Mouse (Mus musculus): ENCODE measurements around the gene Olfr926. TPM values are rescaled to one million over a fixed set of nuclear protein-coding genes. Genes with fewer than 3 reads are reported as not detected.
A peak's percentile ranks its signal among the peaks of the same experiment; 100 is the strongest.
"Not testable (repeated sequence)": the region's sequence is repeated elsewhere in the genome, so short reads cannot be mapped to it uniquely, and the experiment has no call there.

Olfr926 gene
- polyA plus RNA-seq (2011; ENCODE audit: insufficient read depth, insufficient read length, low read depth, missing spikeins), result not detected in 2 replicates

DNA sequence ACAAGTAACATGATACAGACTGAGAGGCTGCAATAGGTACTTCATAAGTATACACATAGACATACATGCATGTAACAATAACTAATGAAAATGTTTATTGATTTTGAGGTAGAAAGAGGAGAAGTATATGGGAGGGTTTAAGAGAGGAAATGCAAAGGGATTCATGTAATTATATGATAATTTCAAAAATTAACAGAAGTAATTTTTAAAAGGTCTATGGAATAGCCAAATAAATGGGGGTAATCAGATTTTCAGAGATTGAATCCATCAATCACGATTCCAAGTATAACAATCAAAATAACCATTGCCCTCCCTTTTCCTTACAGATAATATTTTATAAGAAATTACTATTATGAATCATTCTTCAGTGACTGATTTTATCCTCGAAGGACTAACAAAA, at the start of gene Olfr926:
Gene Olfr926 (plus strand): TSS at position 301 of the 400 bp plus-strand sequence.
- Histone ChIP-seq H3K4me1 (ENCODE audit: control insufficient read depth, insufficient read depth, low read length) (no peaks in the 10 kb centered on the region), H3K27ac (ENCODE audit: insufficient read depth, low read length) (no peak within 1 kb of the TSS), H3K4me3 (ENCODE audit: low read depth, low read length) (no peak within 1 kb of the TSS), H3K36me3 (ENCODE audit: control insufficient read depth, insufficient read depth, low read length, poor library complexity, severe bottlenecking) (no peaks in the 10 kb centered on the region), H3K9me3 (replicated peaks; ENCODE audit: control insufficient read depth, insufficient read depth, low read length, poor library complexity, severe bottlenecking) (peaks cover 14% of the 10 kb centered on the region), H3K9ac (ENCODE audit: low read depth, poor library complexity, severe bottlenecking) (no peak within 1 kb of the TSS), H3K27me3 (ENCODE audit: control insufficient read depth, insufficient read depth, low read length, poor library complexity, severe bottlenecking) (no peaks in the 10 kb centered on the region)
- TF ChIP-seq EP300 (IDR thresholded peaks at IDR 0.05; ENCODE audit: insufficient read depth, low read depth, low read length) (no peak), CTCF (IDR thresholded peaks at IDR 0.05; ENCODE audit: low read depth, low read length) (no peak), POLR2A (IDR thresholded peaks at IDR 0.05; ENCODE audit: insufficient read depth, low read length) (no peak)

DNA sequence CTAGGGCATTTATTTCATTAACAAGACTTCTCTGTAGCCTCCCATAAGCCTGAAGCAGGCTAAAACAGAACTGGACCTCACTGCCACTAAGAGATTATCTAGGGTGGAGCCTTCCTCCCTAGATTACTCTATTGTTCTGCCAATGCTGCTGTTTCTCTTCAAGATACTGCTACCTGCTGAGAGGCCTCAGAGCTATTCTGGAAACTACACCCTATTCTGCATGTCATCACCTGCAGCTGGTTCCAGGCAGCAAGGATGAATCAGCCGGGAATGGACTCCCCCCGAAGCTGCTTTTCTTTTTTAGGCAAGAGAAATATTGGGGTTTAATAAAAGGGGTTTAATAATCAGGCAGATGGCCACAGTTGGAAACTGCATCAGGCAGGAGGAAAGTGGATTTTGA, 43.9 kb upstream of the Olfr926 start:
- Histone ChIP-seq H3K27ac (ENCODE audit: insufficient read depth, low read length) (no peak overlapping the region), H3K9ac (ENCODE audit: low read depth, poor library complexity, severe bottlenecking) (no peak overlapping the region), H3K4me3 (ENCODE audit: low read depth, low read length) (no peak overlapping the region), H3K4me1 (ENCODE audit: control insufficient read depth, insufficient read depth, low read length) (peaks cover 2% of the 10 kb centered on the region), H3K36me3 (ENCODE audit: control insufficient read depth, insufficient read depth, low read length, poor library complexity, severe bottlenecking) (no peaks in the 10 kb centered on the region), H3K27me3 (ENCODE audit: control insufficient read depth, insufficient read depth, low read length, poor library complexity, severe bottlenecking) (no peaks in the 10 kb centered on the region; the same call in 1 of the 2 replicates), H3K9me3 (replicated peaks; ENCODE audit: control insufficient read depth, insufficient read depth, low read length, poor library complexity, severe bottlenecking) (no peaks in the 10 kb centered on the region)
- TF ChIP-seq EP300 (IDR thresholded peaks at IDR 0.05; ENCODE audit: insufficient read depth, low read depth, low read length) (peak; percentile 65; the same call in 1 of the 2 replicates), POLR2A (IDR thresholded peaks at IDR 0.05; ENCODE audit: insufficient read depth, low read length) (no peak), CTCF (IDR thresholded peaks at IDR 0.05; ENCODE audit: low read depth, low read length) (no peak)

- TF ChIP-seq CTCF (IDR thresholded peaks at IDR 0.05; ENCODE audit: low read depth, low read length), result no peak
- TF ChIP-seq EP300 (IDR thresholded peaks at IDR 0.05; ENCODE audit: insufficient read depth, low read depth, low read length), result no peak
- TF ChIP-seq POLR2A (IDR thresholded peaks at IDR 0.05; ENCODE audit: insufficient read depth, low read length), result no peak
- Histone ChIP-seq H3K36me3 (ENCODE audit: control insufficient read depth, insufficient read depth, low read length, poor library complexity, severe bottlenecking) (no peaks in the 10 kb centered on the region), H3K9me3 (replicated peaks; ENCODE audit: control insufficient read depth, insufficient read depth, low read length, poor library complexity, severe bottlenecking) (no peaks in the 10 kb centered on the region), H3K9ac (ENCODE audit: low read depth, poor library complexity, severe bottlenecking) (no peak within 1 kb of the TSS), H3K27ac (ENCODE audit: insufficient read depth, low read length) (no peak within 1 kb of the TSS), H3K27me3 (ENCODE audit: control insufficient read depth, insufficient read depth, low read length, poor library complexity, severe bottlenecking) (no peaks in the 10 kb centered on the region), H3K4me3 (ENCODE audit: low read depth, low read length) (no peak within 1 kb of the TSS), H3K4me1 (ENCODE audit: control insufficient read depth, insufficient read depth, low read length) (no peaks in the 10 kb centered on the region)
These were observed 32.8 kb upstream of the Olfr926 start, which contains the start of gene Olfr924 for GRCm38 (mm10) chr9:38844149-38844548. Olfr924 (plus strand) TSS chr9:38844449.

GRCm38 (mm10) chr9:38854760-38855159, 22.2 kb upstream of the Olfr926 start, which contains the start of gene Olfr26:
Olfr26 (plus strand) TSS chr9:38855060.
- Histone ChIP-seq H3K4me3 (ENCODE audit: low read depth, low read length) (no peak within 1 kb of the TSS), H3K4me1 (ENCODE audit: control insufficient read depth, insufficient read depth, low read length) (no peaks in the 10 kb centered on the region), H3K9ac (ENCODE audit: low read depth, poor library complexity, severe bottlenecking) (no peak within 1 kb of the TSS), H3K36me3 (ENCODE audit: control insufficient read depth, insufficient read depth, low read length, poor library complexity, severe bottlenecking) (no peaks in the 10 kb centered on the region), H3K27ac (ENCODE audit: insufficient read depth, low read length) (no peak within 1 kb of the TSS), H3K9me3 (replicated peaks; ENCODE audit: control insufficient read depth, insufficient read depth, low read length, poor library complexity, severe bottlenecking) (no peaks in the 10 kb centered on the region), H3K27me3 (ENCODE audit: control insufficient read depth, insufficient read depth, low read length, poor library complexity, severe bottlenecking) (no peaks in the 10 kb centered on the region)
- no peak for TF ChIP-seq POLR2A (IDR thresholded peaks at IDR 0.05; ENCODE audit: insufficient read depth, low read length)
- TF ChIP-seq CTCF (IDR thresholded peaks at IDR 0.05; ENCODE audit: low read depth, low read length), result no peak
- no peak for TF ChIP-seq EP300 (IDR thresholded peaks at IDR 0.05; ENCODE audit: insufficient read depth, low read depth, low read length)

DNA sequence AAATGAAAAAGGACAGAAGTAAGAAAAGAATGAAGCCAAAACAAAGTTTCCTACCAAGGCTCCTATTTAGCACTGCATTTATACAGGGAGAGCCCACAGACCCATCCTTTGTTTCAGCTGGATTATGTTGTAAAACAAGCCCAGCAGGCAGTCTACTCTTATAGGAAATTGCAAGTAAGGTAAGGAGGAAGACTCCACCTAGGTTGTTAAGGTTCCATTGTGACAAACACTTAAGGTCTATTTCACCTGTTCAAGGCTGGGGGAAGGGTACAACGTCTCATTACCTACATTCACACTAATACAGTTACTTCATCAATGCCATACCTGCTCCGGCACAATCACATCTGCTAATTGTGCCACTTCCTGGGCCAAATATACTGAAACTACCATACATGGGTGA, 2.0 kb upstream of the Olfr926 start:
- H3K4me3 ChIP-seq (ENCODE audit: low read depth, low read length); H3K9me3 ChIP-seq (replicated peaks; ENCODE audit: control insufficient read depth, insufficient read depth, low read length, poor library complexity, severe bottlenecking); H3K36me3 ChIP-seq (ENCODE audit: control insufficient read depth, insufficient read depth, low read length, poor library complexity, severe bottlenecking); H3K9ac ChIP-seq (ENCODE audit: low read depth, poor library complexity, severe bottlenecking); H3K27me3 ChIP-seq (ENCODE audit: control insufficient read depth, insufficient read depth, low read length, poor library complexity, severe bottlenecking); H3K4me1 ChIP-seq (ENCODE audit: control insufficient read depth, insufficient read depth, low read length): not testable (repeated sequence)
- H3K27ac ChIP-seq (ENCODE audit: insufficient read depth, low read length), result peak overlapping the region; percentile 61; the same call in 1 of the 2 replicates

Other genes starting within 250 kb of the Olfr926 start
- gene Olfr916, start 217.3 kb upstream of the Olfr926 start, polyA plus RNA-seq (2011; ENCODE audit: insufficient read depth, insufficient read length, low read depth, missing spikeins), result not detected in 2 replicates
- not detected in 2 replicates for gene Olfr917, start 211.3 kb upstream of the Olfr926 start, polyA plus RNA-seq (2011; ENCODE audit: insufficient read depth, insufficient read length, low read depth, missing spikeins)
- gene Olfr918, start 202.5 kb upstream of the Olfr926 start, polyA plus RNA-seq (2011; ENCODE audit: insufficient read depth, insufficient read length, low read depth, missing spikeins), result not detected in 2 replicates
- not detected in 2 replicates for gene Olfr919, start 173.5 kb upstream of the Olfr926 start, polyA plus RNA-seq (2011; ENCODE audit: insufficient read depth, insufficient read length, low read depth, missing spikeins)
- gene Vwa5a, start 158.9 kb upstream of the Olfr926 start, polyA plus RNA-seq (2011; ENCODE audit: insufficient read depth, insufficient read length, low read depth, missing spikeins), result 72.4 and 74.2 TPM in 2 replicates
- 0.37 and 0.43 TPM in 2 replicates for gene Olfr920, start 124.8 kb upstream of the Olfr926 start, polyA plus RNA-seq (2011; ENCODE audit: insufficient read depth, insufficient read length, low read depth, missing spikeins)
- gene Olfr921, start 104.1 kb upstream of the Olfr926 start, polyA plus RNA-seq (2011; ENCODE audit: insufficient read depth, insufficient read length, low read depth, missing spikeins), result not detected in 2 replicates
- not detected in 2 replicates for gene Olfr922, start 62.5 kb upstream of the Olfr926 start, polyA plus RNA-seq (2011; ENCODE audit: insufficient read depth, insufficient read length, low read depth, missing spikeins)
- not detected in 2 replicates for gene Olfr923, start 50.6 kb upstream of the Olfr926 start, polyA plus RNA-seq (2011; ENCODE audit: insufficient read depth, insufficient read length, low read depth, missing spikeins)
- gene Olfr924, start 32.7 kb upstream of the Olfr926 start, polyA plus RNA-seq (2011; ENCODE audit: insufficient read depth, insufficient read length, low read depth, missing spikeins), result not detected in 2 replicates
- not detected in 2 replicates for gene Olfr26, start 22.1 kb upstream of the Olfr926 start, polyA plus RNA-seq (2011; ENCODE audit: insufficient read depth, insufficient read length, low read depth, missing spikeins)
- not detected in 2 replicates for gene Olfr930, start 52.7 kb downstream of the Olfr926 start, polyA plus RNA-seq (2011; ENCODE audit: insufficient read depth, insufficient read length, low read depth, missing spikeins)
- not detected in 2 replicates for gene Olfr933, start 95.2 kb downstream of the Olfr926 start, polyA plus RNA-seq (2011; ENCODE audit: insufficient read depth, insufficient read length, low read depth, missing spikeins)
- gene Olfr934, start 111.2 kb downstream of the Olfr926 start, polyA plus RNA-seq (2011; ENCODE audit: insufficient read depth, insufficient read length, low read depth, missing spikeins), result not detected in 2 replicates
- gene Olfr935, start 122.6 kb downstream of the Olfr926 start, polyA plus RNA-seq (2011; ENCODE audit: insufficient read depth, insufficient read length, low read depth, missing spikeins), result not detected in 2 replicates
- gene Olfr146, start 146.3 kb downstream of the Olfr926 start, polyA plus RNA-seq (2011; ENCODE audit: insufficient read depth, insufficient read length, low read depth, missing spikeins), result not detected in 2 replicates
- gene Olfr937, start 187.8 kb downstream of the Olfr926 start, polyA plus RNA-seq (2011; ENCODE audit: insufficient read depth, insufficient read length, low read depth, missing spikeins), result not detected in 2 replicates
- gene Olfr938, start 201.8 kb downstream of the Olfr926 start, polyA plus RNA-seq (2011; ENCODE audit: insufficient read depth, insufficient read length, low read depth, missing spikeins), result not detected in 2 replicates